Mouse (Mus musculus): ENCODE results near the gene Arl6ip5. TPM values are rescaled to one million over a fixed set of nuclear protein-coding genes. Genes with fewer than 3 reads are reported as not detected.
"Not testable (repeated sequence)": the region's sequence is repeated elsewhere in the genome, so short reads cannot be mapped to it uniquely, and the experiment has no call there.

Arl6ip5 gene
- polyA plus RNA-seq, 1 experiment from 2014 or later, result 78.3 TPM

DNA sequence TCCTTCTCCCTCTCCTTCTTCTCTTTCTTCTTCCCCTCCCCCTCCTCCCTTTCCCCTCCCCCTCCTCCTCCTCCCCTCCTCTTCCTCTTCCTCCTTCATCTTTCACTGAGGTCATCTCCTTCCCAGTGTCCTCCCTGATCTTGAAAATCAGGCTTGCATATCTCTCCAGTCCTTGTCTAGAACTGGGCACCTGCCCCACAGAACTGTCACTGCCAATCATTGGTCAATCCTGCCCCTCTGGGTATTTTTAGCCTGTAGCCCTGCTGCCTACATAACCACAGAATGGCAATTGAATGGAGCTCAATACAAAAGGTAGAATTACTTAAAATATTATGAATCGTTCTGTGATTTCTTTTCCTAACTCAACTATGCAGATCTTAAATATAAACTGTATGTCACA, 48.0 kb downstream of the Arl6ip5 start:
- ATAC-seq (ENCODE audit: low read depth) (no peak), DNase-seq (ENCODE audit: low spot score) (no peak)
- H3K36me3 ChIP-seq (ENCODE audit: control insufficient read depth, insufficient read depth, low read length), result no peaks in the 10 kb centered on the region
- no peak overlapping the region for H3K27ac ChIP-seq (replicated peaks; ENCODE audit: low read depth, low read length)
- no peak overlapping the region for H3K4me3 ChIP-seq (ENCODE audit: low read depth, low read length)
- no peaks in the 10 kb centered on the region for H3K4me1 ChIP-seq (ENCODE audit: control insufficient read depth, insufficient read depth, low read length)
- H3K4me2 ChIP-seq (ENCODE audit: low read depth, low read length), result no peak overlapping the region
- WGBS, result 88% methylated on average over 1 of the region's 1 CpGs
- H3K27me3 ChIP-seq (replicated peaks; ENCODE audit: control insufficient read depth, insufficient read depth, low read length), result no peaks in the 10 kb centered on the region
- no peak overlapping the region for H3K9ac ChIP-seq (ENCODE audit: low read depth, low read length)
- H3K9me3 ChIP-seq (ENCODE audit: control insufficient read depth, low read length), result no peaks in the 10 kb centered on the region

DNA sequence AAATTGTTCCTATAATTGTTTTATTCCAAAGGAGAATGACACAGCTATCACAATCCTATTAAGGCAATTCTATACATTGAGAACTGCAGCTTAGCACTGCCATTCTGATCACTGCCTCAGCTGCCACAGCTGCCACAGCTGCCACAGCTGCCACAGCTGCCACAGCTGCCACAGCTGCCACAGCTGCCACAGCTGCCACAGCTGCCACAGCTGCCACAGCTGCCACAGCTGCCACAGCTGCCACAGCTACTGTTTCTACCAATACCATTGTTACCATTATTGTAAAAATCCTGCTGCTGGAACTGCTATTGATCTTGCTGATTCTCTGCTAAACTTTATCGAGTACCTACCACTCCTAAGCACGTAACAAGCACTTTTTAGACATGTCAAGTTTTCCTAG, 49.4 kb downstream of the Arl6ip5 start:
- not testable (repeated sequence) for H3K36me3 ChIP-seq (ENCODE audit: control insufficient read depth, insufficient read depth, low read length); ATAC-seq (ENCODE audit: low read depth); H3K27ac ChIP-seq (replicated peaks; ENCODE audit: low read depth, low read length); H3K4me1 ChIP-seq (ENCODE audit: control insufficient read depth, insufficient read depth, low read length); H3K4me2 ChIP-seq (ENCODE audit: low read depth, low read length); H3K9me3 ChIP-seq (ENCODE audit: control insufficient read depth, low read length); H3K9ac ChIP-seq (ENCODE audit: low read depth, low read length); H3K4me3 ChIP-seq (ENCODE audit: low read depth, low read length); H3K27me3 ChIP-seq (replicated peaks; ENCODE audit: control insufficient read depth, insufficient read depth, low read length); DNase-seq (ENCODE audit: low spot score)
- 86% methylated on average over 2 of the region's 2 CpGs for WGBS

DNA sequence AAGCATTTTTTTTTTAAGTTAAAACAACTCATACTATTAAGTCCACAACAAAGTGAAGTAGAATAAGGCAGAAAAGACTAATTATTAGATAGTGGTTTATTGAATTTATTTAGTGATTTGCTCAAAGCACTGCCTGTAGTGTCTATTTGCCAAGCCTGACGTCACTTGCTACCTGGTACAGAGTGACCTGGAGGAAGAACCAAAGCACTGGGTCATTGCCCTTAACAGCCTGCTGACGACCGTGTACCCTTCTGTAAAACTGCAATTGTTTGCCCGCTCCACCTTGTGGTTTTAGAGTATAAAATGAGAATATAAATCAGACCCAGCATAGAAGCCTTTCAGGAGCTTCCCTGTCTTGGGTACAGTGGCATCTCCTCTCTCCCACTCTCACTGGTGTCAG, 51.7 kb downstream of the Arl6ip5 start:
- no peak overlapping the region for H3K9ac ChIP-seq (ENCODE audit: low read depth, low read length)
- H3K27ac ChIP-seq (replicated peaks; ENCODE audit: low read depth, low read length), result no peak overlapping the region
- H3K9me3 ChIP-seq (ENCODE audit: control insufficient read depth, low read length), result no peaks in the 10 kb centered on the region
- no peak for DNase-seq (ENCODE audit: low spot score)
- H3K27me3 ChIP-seq (replicated peaks; ENCODE audit: control insufficient read depth, insufficient read depth, low read length), result no peaks in the 10 kb centered on the region
- H3K4me3 ChIP-seq (ENCODE audit: low read depth, low read length), result no peak overlapping the region
- no peak for ATAC-seq (ENCODE audit: low read depth)
- H3K4me1 ChIP-seq (ENCODE audit: control insufficient read depth, insufficient read depth, low read length), result no peaks in the 10 kb centered on the region
- no peaks in the 10 kb centered on the region for H3K36me3 ChIP-seq (ENCODE audit: control insufficient read depth, insufficient read depth, low read length)
- WGBS, result 73% methylated on average over 4 of the region's 4 CpGs
- no peak overlapping the region for H3K4me2 ChIP-seq (ENCODE audit: low read depth, low read length)

DNA sequence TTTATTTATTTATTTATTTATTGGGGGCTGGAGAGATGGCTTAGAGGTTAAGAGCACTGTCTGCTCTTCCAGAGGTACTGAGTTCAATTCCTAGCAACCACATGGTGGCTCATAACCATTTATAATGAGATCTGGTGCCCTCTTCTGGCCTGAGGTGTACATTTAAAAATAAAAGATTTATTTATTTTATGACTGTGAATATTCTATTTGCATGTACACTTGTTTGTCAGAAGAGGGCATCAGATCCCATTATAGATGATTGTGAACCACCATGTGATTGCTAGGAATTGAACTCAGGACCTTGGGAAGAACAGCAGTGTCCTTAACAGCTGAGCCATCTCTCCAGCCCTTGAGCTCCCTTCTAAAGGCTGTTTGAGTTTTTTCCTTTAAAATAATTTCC, 53.3 kb downstream of the Arl6ip5 start:
- H3K9ac ChIP-seq (ENCODE audit: low read depth, low read length); H3K27ac ChIP-seq (replicated peaks; ENCODE audit: low read depth, low read length); ATAC-seq (ENCODE audit: low read depth); H3K9me3 ChIP-seq (ENCODE audit: control insufficient read depth, low read length); H3K27me3 ChIP-seq (replicated peaks; ENCODE audit: control insufficient read depth, insufficient read depth, low read length); H3K4me3 ChIP-seq (ENCODE audit: low read depth, low read length); H3K4me2 ChIP-seq (ENCODE audit: low read depth, low read length); DNase-seq (ENCODE audit: low spot score); H3K36me3 ChIP-seq (ENCODE audit: control insufficient read depth, insufficient read depth, low read length); H3K4me1 ChIP-seq (ENCODE audit: control insufficient read depth, insufficient read depth, low read length): not testable (repeated sequence)

- no peak overlapping the region for H3K4me2 ChIP-seq (ENCODE audit: low read depth, low read length)
- DNase-seq (ENCODE audit: low spot score), result no peak
- 68% methylated on average over 8 of the region's 8 CpGs for WGBS
Observed at GRCm38 (mm10) chr6:97265240-97265639, 54.8 kb downstream of the Arl6ip5 start.

DNA sequence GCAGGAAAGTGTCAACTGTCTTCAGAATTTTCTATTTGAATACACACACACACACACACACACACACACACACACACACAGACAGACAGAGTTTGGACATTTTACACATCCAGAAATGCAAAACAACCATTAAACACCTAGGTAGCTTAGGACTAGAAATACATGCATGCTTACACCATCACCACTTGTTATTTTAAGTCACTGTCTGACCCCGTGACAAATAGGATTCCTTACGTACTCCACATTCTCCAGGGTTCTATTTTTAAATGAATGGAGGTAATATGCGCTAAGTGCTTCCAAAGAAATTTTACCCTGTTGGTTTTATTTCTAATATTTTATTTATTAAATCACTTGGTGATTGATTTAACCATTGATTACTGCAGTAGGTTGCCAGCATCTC, 55.2 kb downstream of the Arl6ip5 start:
- no peak for DNase-seq (ENCODE audit: low spot score)
- no peak for ATAC-seq (ENCODE audit: low read depth)
- Histone ChIP-seq H3K4me2 (ENCODE audit: low read depth, low read length) (no peak overlapping the region), H3K27me3 (replicated peaks; ENCODE audit: control insufficient read depth, insufficient read depth, low read length) (no peaks in the 10 kb centered on the region), H3K4me1 (ENCODE audit: control insufficient read depth, insufficient read depth, low read length) (no peaks in the 10 kb centered on the region), H3K9me3 (ENCODE audit: control insufficient read depth, low read length) (no peaks in the 10 kb centered on the region), H3K4me3 (ENCODE audit: low read depth, low read length) (no peak overlapping the region), H3K36me3 (ENCODE audit: control insufficient read depth, insufficient read depth, low read length) (no peaks in the 10 kb centered on the region), H3K9ac (ENCODE audit: low read depth, low read length) (no peak overlapping the region), H3K27ac (replicated peaks; ENCODE audit: low read depth, low read length) (no peak overlapping the region)
- 66% methylated on average over 3 of the region's 3 CpGs for WGBS

More at GRCm38 (mm10) chr6:97265240-97265639, 54.8 kb downstream of the Arl6ip5 start:
- Histone ChIP-seq H3K27me3 (replicated peaks; ENCODE audit: control insufficient read depth, insufficient read depth, low read length) (no peaks in the 10 kb centered on the region), H3K9ac (ENCODE audit: low read depth, low read length) (no peak overlapping the region), H3K9me3 (ENCODE audit: control insufficient read depth, low read length) (no peaks in the 10 kb centered on the region), H3K4me1 (ENCODE audit: control insufficient read depth, insufficient read depth, low read length) (no peaks in the 10 kb centered on the region), H3K27ac (replicated peaks; ENCODE audit: low read depth, low read length) (no peak overlapping the region), H3K36me3 (ENCODE audit: control insufficient read depth, insufficient read depth, low read length) (no peaks in the 10 kb centered on the region), H3K4me3 (ENCODE audit: low read depth, low read length) (no peak overlapping the region)
- ATAC-seq (ENCODE audit: low read depth), result no peak

DNA sequence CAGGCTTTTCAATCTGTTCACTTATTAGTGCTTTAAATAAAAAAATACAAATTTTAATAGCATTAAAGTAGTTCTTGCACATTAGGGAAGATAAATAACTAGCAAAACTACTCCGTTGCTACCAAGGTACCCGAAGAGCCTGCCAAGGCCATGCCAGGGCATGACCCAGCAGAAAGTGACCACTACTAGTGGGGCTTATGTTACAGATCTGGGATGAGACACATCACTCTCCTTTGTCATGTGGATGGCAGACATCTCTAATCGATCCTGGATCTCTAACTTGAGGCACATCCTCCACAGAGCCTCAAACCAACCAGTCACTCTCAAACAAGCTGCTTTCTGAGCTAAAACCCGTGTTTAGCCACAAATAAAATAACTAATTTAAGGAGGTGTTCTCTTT, 56.2 kb downstream of the Arl6ip5 start:
- no peaks in the 10 kb centered on the region for H3K9me3 ChIP-seq (ENCODE audit: control insufficient read depth, low read length)
- ATAC-seq (ENCODE audit: low read depth), result no peak
- no peaks in the 10 kb centered on the region for H3K36me3 ChIP-seq (ENCODE audit: control insufficient read depth, insufficient read depth, low read length)
- H3K4me2 ChIP-seq (ENCODE audit: low read depth, low read length), result no peak overlapping the region
- H3K4me1 ChIP-seq (ENCODE audit: control insufficient read depth, insufficient read depth, low read length), result no peaks in the 10 kb centered on the region
- H3K27ac ChIP-seq (replicated peaks; ENCODE audit: low read depth, low read length), result no peak overlapping the region
- H3K9ac ChIP-seq (ENCODE audit: low read depth, low read length), result no peak overlapping the region
- H3K27me3 ChIP-seq (replicated peaks; ENCODE audit: control insufficient read depth, insufficient read depth, low read length), result no peaks in the 10 kb centered on the region
- H3K4me3 ChIP-seq (ENCODE audit: low read depth, low read length), result no peak overlapping the region
- WGBS, result 75% methylated on average over 4 of the region's 4 CpGs
- DNase-seq (ENCODE audit: low spot score), result no peak

DNA sequence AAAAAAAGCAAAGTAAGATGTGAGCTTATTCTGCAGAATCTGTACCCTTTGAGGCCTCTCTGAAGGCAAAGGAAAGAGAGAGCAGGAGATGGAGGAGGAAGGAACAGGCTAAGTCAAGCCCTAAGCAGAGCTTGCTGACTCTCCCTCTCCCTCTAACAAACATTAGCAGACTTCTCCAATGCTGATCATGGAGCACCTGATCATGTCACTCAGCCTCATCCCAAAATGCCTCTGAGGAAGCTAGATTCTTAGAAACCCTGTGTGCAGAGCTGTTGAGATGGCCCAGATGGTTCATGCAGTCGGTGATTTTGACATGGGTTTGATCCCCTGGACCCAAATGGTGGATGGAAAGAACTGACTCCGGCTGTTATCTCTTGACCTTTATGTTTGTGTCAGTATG, 56.6 kb downstream of the Arl6ip5 start:
- 87% methylated on average over 2 of the region's 2 CpGs for WGBS
- no peaks in the 10 kb centered on the region for H3K27me3 ChIP-seq (replicated peaks; ENCODE audit: control insufficient read depth, insufficient read depth, low read length)
- ATAC-seq (ENCODE audit: low read depth) (no peak), DNase-seq (ENCODE audit: low spot score) (no peak)
- no peak overlapping the region for H3K27ac ChIP-seq (replicated peaks; ENCODE audit: low read depth, low read length)
- no peaks in the 10 kb centered on the region for H3K4me1 ChIP-seq (ENCODE audit: control insufficient read depth, insufficient read depth, low read length)
- H3K4me3 ChIP-seq (ENCODE audit: low read depth, low read length), result no peak overlapping the region
- H3K9me3 ChIP-seq (ENCODE audit: control insufficient read depth, low read length), result no peaks in the 10 kb centered on the region
- H3K4me2 ChIP-seq (ENCODE audit: low read depth, low read length), result no peak overlapping the region
- H3K36me3 ChIP-seq (ENCODE audit: control insufficient read depth, insufficient read depth, low read length), result no peaks in the 10 kb centered on the region
- H3K9ac ChIP-seq (ENCODE audit: low read depth, low read length), result no peak overlapping the region

DNA sequence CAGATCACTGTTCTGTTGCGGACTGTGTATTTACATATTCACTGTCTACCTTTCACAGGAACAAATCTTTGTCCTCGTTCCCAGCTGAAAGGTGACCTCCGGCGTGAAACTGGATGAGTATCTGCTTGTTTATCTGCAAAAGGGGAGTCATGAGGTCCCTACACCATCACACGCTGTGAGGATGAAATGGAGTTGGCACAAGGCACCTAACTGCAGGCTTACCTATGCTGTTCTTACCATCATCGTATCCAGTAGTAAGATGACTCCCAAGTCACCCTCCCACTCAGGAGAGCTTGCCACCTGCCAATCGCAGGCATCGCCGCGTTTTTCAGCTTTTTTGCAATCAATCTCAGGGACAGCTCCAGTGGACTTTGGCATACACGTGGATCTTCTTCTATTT, 59.1 kb downstream of the Arl6ip5 start:
- Histone ChIP-seq H3K4me1 (ENCODE audit: control insufficient read depth, insufficient read depth, low read length) (no peaks in the 10 kb centered on the region), H3K9me3 (ENCODE audit: control insufficient read depth, low read length) (no peaks in the 10 kb centered on the region), H3K4me2 (ENCODE audit: low read depth, low read length) (no peak overlapping the region), H3K4me3 (ENCODE audit: low read depth, low read length) (no peak overlapping the region), H3K27me3 (replicated peaks; ENCODE audit: control insufficient read depth, insufficient read depth, low read length) (no peaks in the 10 kb centered on the region), H3K36me3 (ENCODE audit: control insufficient read depth, insufficient read depth, low read length) (no peaks in the 10 kb centered on the region), H3K9ac (ENCODE audit: low read depth, low read length) (no peak overlapping the region), H3K27ac (replicated peaks; ENCODE audit: low read depth, low read length) (no peak overlapping the region)
- no peak for DNase-seq (ENCODE audit: low spot score)
- ATAC-seq (ENCODE audit: low read depth), result peak; percentile 47; the same call in 1 of the 2 replicates
- 76% methylated on average over 11 of the region's 11 CpGs for WGBS

Measured in embryonic facial prominence, embryonic 14.5 days (tissue).